Mouse (Mus musculus) megakaryocyte, embryonic 14.5 days (primary cell): ENCODE results near the gene Gm9008. TPM values are rescaled to one million over a fixed set of nuclear protein-coding genes. Genes with fewer than 3 reads are reported as not detected.
"Not testable (repeated sequence)": the region's sequence is repeated elsewhere in the genome, so short reads cannot be mapped to it uniquely, and the experiment has no call there.

Experiments
- H3K27me3 ChIP-seq: replicated peaks from 2 replicates; pipeline ENCODE3; 2012; ENCODE audit warnings: inconsistent platforms
- H3K36me3 ChIP-seq: replicated peaks from 2 replicates; pipeline ENCODE3; 2012; ENCODE audit warnings: low read length, inconsistent platforms, mixed read lengths
- H3K4me1 ChIP-seq: 2 replicates; pipeline ENCODE4 v1.6.1; 2012; ENCODE audit warnings: inconsistent platforms
- H3K4me3 ChIP-seq: replicated peaks from 2 replicates; pipeline ENCODE3; 2012; ENCODE audit warnings: moderate library complexity, mild to moderate bottlenecking, inconsistent platforms
- H3K9me3 ChIP-seq: 2 replicates; pipeline ENCODE4 v1.6.1; 2012; ENCODE audit warnings: inconsistent platforms
- FLI1 ChIP-seq: IDR thresholded peaks from 2 replicates; pipeline ENCODE4 v1.6.1; 2012; ENCODE audit warnings: low read length, inconsistent platforms, mixed read lengths
- GATA1 ChIP-seq: IDR thresholded peaks from 3 replicates; pipeline ENCODE4 v1.6.1; 2012; ENCODE audit warnings: mixed read lengths, low read length, inconsistent platforms, borderline replicate concordance
- polyA plus RNA-seq: library from polyadenylated mRNA; stranded (reverse); fragments of >175 nt; gene quantifications from 2 replicates; pipeline ENCODE4 v1.2.3, GENCODE M21; 2012; ENCODE audit warnings: low replicate concordance; ENCODE audit not compliant: insufficient read depth

Gene Gm9008
- 1.1 and 1.8 TPM in 2 replicates for polyA plus RNA-seq

DNA sequence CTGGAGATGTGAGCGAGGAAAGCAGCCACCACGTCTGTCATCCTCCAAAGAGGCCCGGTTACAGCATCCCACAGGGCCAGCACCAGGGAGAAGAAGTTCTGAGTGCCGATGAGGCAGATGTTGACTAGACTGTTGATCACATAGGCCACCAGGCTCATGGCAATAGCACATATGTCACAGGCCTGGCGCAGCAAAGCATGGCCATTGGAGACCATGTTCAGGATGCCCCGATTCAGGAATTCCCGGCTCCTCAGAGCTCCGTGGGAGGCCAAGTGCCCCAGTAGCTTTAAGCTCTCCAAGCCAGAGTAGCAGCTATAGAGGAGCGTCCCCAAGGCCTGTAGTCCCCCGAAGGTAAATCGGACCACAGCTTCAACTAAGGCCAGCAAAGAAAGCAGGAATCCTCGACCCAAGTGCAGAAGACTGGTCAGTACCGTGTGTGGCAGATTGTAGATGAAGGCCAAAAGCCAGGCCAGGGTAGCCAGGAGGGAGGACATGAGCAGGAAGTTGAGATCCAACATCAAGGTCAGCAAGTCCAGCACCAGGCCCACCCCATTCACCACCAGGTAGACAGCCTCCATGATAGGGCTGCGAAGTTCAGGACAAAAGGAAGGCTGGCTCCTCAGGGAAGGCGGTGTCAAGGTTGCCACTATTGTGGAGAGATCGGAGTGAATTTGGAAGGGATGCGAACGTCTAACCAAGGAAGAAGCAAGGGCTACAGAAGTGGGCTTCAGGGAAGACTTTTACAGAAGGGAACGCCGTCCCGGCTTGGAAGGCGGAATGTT, at the start of gene Gm9008:
Gm9008 (minus strand) TSS at position 731 of the 782 bp plus-strand sequence.
- not testable (repeated sequence) for H3K27me3 ChIP-seq, H3K4me1 ChIP-seq, H3K36me3 ChIP-seq, H3K4me3 ChIP-seq, H3K9me3 ChIP-seq

DNA sequence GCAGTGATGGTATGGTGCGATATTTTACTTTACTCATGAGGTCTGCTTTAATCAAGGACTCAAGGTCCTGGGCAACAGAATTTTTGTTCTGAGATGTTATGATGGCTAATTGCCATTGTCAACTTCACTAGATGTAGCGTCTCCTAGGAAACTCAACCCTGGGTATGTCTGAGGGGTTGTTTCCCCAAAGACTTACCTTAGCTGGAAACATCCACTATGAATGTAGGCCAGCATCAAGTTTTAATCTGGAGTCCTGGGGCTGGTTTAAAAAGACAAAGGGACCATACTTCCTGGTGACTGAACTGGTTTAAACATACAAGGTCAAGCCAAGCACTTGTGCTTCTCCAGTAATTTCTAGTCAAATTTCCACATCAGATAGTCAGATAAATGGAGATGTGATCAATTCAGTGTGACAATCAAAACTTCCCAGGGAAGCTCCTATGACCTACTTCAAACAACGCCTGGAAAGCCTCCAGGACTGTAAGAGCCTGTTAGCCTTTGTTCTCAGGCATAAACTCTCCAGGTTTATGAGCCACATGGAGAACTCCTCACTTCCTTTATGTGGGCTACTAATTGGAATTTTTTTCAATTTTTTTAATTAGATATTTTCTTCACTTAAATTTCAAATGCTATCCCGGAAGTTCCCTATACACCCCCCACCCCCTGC, 24.5 kb upstream of the Gm9008 start:
- Histone ChIP-seq H3K27me3 (no peaks in the 10 kb centered on the region), H3K4me1 (no peaks in the 10 kb centered on the region), H3K36me3 (no peaks in the 10 kb centered on the region), H3K9me3 (no peaks in the 10 kb centered on the region), H3K4me3 (no peak overlapping the region)
- TF ChIP-seq FLI1, result no peak
- no peak for TF ChIP-seq GATA1

DNA sequence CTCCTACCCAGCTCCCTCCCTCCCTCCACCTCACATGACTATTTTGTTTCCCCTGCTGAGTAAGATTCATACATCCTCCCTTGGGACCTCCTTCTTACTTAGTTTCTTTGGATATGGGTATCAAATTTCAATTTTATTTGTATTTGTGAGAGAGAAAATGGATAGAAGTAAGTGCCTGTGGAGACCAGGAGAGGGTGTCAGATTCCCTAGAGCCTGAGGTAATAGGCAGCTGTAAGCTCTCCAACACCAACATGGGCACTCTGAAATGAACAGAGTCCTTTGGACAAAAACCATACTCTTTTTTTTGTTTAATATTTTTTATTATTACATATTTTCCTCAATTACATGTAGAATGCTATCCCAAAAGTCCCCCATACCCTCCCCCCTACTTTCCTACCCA, 12.6 kb upstream of the Gm9008 start:
- Histone ChIP-seq H3K4me3 (no peak overlapping the region), H3K36me3 (no peaks in the 10 kb centered on the region), H3K4me1 (no peaks in the 10 kb centered on the region), H3K27me3 (no peaks in the 10 kb centered on the region), H3K9me3 (no peaks in the 10 kb centered on the region)
- TF ChIP-seq GATA1 (no peak), FLI1 (no peak)

DNA sequence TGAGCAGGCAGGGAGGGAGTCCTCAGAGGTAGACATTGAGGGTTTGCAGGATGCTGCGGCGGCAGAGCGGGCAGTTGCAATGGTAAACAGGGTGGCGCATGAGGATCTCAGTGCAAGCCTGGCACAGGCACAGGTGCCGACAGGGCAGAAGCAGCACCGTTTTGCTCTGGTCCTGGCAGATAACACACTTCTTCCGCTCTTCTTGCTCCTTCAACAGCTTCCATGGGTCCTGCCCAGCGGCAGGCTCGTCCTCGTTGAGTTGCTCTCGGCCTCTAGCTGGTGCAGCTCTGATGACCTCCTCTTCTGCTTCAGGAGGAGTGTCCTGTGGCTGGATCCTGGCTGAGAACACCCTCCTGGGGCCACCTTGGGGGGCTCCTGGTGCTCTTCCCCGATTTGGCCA, 1.2 kb downstream of the Gm9008 start:
- not testable (repeated sequence) for H3K27me3 ChIP-seq, H3K9me3 ChIP-seq

DNA sequence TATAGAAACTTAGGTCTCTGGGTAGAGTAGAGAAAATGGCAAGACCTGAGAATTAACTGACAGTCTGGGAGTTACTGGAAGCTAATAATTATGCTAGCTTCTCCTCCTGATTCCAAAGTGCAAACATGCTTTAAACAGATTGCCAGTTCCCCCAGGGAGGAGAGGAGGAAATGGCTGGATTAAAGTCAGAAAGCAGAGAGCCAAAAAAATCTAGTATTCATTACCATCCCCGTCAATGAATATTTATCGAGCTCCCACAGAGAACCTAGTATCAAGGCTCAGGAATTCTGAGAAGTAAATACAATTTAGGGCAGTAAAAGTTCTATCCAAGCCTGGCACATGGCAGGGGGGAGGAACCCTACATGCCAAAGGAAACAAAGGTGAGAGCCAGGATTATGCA, 29.4 kb downstream of the Gm9008 start:
- no peaks in the 10 kb centered on the region for H3K36me3 ChIP-seq
- TF ChIP-seq GATA1 (no peak), FLI1 (no peak)

More for the DNA sequence above, 1.2 kb downstream of the Gm9008 start:
- H3K4me3 ChIP-seq, H3K36me3 ChIP-seq, H3K4me1 ChIP-seq: not testable (repeated sequence)

More for the DNA sequence above, 29.4 kb downstream of the Gm9008 start:
- Histone ChIP-seq H3K27me3 (no peaks in the 10 kb centered on the region), H3K9me3 (no peaks in the 10 kb centered on the region), H3K4me1 (no peaks in the 10 kb centered on the region), H3K4me3 (no peak overlapping the region)
